Mouse (Mus musculus) small intestine, adult 2 months (tissue): ENCODE data around the gene Fbxl14.

ENCODE experiments used
- CTCF ChIP-seq: fragments of 200-500 bp; IDR thresholded peaks from 2 replicates; pipeline ENCODE4 v1.5.1; 2012; ENCODE audit warnings: low read depth, mild to moderate bottlenecking, control low read depth, inconsistent platforms, low read length, moderate library complexity, mixed read lengths; ENCODE audit not compliant: insufficient replicate concordance, insufficient read length; ENCODE audit errors: extremely low read depth
- POLR2A ChIP-seq: fragments of 200-500 bp; IDR thresholded peaks from 2 replicates; pipeline ENCODE4 v1.6.1; 2012; ENCODE audit warnings: low read depth, mild to moderate bottlenecking, control low read depth, inconsistent platforms, low read length, moderate library complexity

- TF ChIP-seq CTCF (no peak), POLR2A (no peak)
Observed at GRCm38 (mm10) chr6:119466161-119466560, 13.3 kb upstream of the Fbxl14 start.
